Mouse (Mus musculus) lung, adult 2 months (tissue): ENCODE measurements around the gene Cbfa2t3. TPM values are rescaled to one million over a fixed set of nuclear protein-coding genes. Genes with fewer than 3 reads are reported as not detected.
A peak's percentile ranks its signal among the peaks of the same experiment; 100 is the strongest.

Experiments used
- DNase-seq: peaks from one replicate; pipeline ENCODE4 v3.0.0; 2022
- H3K4me1 ChIP-seq: fragments of 200-500 bp; 2 replicates; pipeline ENCODE4 v1.6.1; 2011; ENCODE audit warnings: low read length; ENCODE audit not compliant: control insufficient read depth, insufficient read depth
- H3K4me3 ChIP-seq: fragments of 200-500 bp; replicated peaks from 2 replicates; pipeline ENCODE3; 2011; ENCODE audit warnings: low read depth, mild to moderate bottlenecking, control low read depth, low read length; ENCODE audit errors: extremely low read depth
- CTCF ChIP-seq: fragments of 200-500 bp; IDR thresholded peaks from 2 replicates; pipeline ENCODE4 v1.5.1; 2011; ENCODE audit warnings: mild to moderate bottlenecking, low read length, control low read depth; ENCODE audit not compliant: insufficient read depth
- POLR2A ChIP-seq: fragments of 200-500 bp; IDR thresholded peaks from 2 replicates; pipeline ENCODE4 v1.6.1; 2011; ENCODE audit warnings: low read depth, mild to moderate bottlenecking, control low read depth, low read length, borderline replicate concordance; ENCODE audit errors: extremely low read depth
- whole genome bisulfite sequencing: fragments of 180-500 bp; shearing (Covaris S2); methylation state at CpG from one replicate; pipeline ENCODE4 v1.1.7; 2018; 5-methylcytosine and 5-hydroxymethylcytosine counted together
- polyA plus RNA-seq: library from polyadenylated mRNA; depleted of rRNA; stranded (reverse); fragments of >200 nt; gene quantifications from 2 replicates; pipeline ENCODE4 v1.2.3, GENCODE M21; 2012

The Cbfa2t3 gene
- polyA plus RNA-seq, 1 experiment = 40.0 TPM

DNA sequence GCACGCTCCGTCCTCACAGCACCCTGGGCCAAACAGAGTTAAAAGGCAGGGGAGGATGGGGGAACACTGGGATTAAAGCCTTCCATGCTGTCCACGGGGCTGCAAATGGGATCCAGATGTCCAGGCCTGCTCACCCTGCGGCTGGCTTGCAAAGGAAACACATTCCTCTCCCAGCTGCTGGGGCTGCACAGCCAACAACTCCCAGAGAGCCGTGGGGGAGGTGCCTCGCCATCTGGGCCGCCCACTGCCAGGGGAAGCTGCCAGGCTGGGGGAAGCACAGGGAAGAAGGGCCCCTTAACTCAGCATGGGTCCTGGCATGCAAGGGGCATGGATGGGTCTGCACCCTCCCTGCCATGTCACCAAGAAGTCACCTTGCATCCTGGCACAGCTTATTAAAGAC lies 37.8 kb downstream of the Cbfa2t3 start:
- DNase-seq = no peak
- Histone ChIP-seq H3K4me3 (no peak overlapping the region), H3K4me1 (peaks cover 60% of the 10 kb centered on the region)
- TF ChIP-seq CTCF = no peak
- TF ChIP-seq POLR2A = peak; percentile 30; the same call in 1 of the 2 replicates
- 19% methylated on average over 7 of the region's 7 CpGs for WGBS

- Histone ChIP-seq H3K4me1 (peaks cover 62% of the 10 kb centered on the region), H3K4me3 (no peak overlapping the region)
- TF ChIP-seq CTCF (peak; percentile 56), POLR2A (no peak)
- no peak for DNase-seq
- 74% methylated on average over 2 of the region's 2 CpGs for WGBS
Measured at GRCm38 (mm10) chr8:122660022-122660421, 38.9 kb downstream of the Cbfa2t3 start.

GRCm38 (mm10) chr8:122658807-122659160 lies 40.1 kb downstream of the Cbfa2t3 start:
- TF ChIP-seq POLR2A (no peak), CTCF (no peak)
- Histone ChIP-seq H3K4me3 (no peak overlapping the region), H3K4me1 (peaks cover 61% of the 10 kb centered on the region)
- no peak for DNase-seq
- WGBS = 82% methylated on average over 9 of the region's 9 CpGs

DNA sequence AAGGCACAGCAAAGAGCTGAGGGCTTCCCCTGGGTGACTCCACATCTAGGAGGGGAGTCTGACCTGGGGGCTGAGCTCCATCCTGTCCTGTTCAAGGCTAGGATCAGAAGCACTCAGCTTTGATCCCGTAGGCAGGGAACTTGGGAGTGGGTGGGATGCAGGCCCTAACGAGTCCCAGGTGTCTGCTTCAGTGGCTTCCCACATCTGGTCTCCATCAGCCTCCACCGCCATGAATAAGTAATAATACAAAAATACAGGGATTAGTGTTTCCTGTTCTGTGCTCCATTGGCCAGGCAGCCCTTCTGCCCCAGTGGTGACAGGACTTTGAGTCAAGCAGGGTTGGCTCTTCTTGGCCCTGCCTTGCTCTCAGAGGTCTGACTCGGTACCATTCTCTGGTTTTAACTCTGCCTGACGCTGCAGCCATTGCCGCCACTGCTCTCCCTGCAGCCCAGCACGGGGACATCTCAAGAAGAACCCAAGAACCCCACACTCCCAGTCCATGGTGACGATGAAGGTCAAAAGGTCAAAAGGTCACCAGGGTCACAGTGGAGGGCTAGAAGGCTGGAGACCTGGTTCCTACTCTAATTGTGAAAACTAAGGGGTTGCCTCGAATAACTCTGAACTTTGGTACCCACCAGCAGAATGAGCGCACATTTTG lies 40.6 kb downstream of the Cbfa2t3 start:
- Histone ChIP-seq H3K4me1 (peaks cover 56% of the 10 kb centered on the region), H3K4me3 (no peak overlapping the region)
- no peak for DNase-seq
- WGBS = 72% methylated on average over 10 of the region's 10 CpGs
- TF ChIP-seq POLR2A (no peak), CTCF (no peak)

DNA sequence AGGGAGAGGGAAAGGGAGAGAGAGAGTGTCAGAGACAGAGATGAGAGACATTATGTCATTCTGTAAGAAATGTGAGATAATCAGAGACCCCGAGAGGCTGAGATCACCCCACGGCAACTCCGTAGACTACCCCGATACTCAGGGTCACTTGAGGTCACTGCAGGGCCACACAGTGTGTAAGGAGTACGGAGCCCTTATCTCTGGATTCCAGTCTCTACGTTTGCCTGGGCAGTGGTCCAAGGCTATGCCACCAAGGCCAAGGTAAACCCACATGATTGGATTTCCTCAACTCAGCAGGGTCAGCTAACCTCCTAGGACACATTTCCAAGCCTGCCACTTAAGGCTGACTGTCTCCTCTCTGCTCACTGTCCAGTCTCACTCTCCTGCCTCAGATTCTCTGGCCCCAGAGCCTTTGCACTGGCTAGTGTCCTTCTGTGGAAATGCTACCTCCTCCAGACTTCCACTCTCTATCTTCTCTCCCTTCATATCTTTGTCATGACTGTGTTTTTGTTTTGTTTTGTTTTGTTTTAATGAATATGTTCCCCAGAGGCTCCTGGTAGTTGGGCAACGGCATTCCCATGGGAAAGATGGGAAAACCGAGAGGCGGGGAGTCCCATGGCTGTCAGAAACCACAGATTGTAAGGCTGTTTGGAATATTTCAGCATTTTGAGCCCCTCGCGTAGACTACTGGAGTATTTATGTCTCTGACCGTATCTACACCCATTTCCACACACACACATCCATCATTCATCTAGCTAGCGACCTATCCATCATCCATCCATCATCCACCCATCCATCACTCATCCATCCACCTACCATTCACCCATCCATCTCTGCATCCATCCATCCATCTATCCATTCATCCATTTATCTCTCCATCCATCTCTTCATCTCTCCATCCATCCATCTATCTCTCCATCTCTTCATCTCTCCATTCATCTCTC lies 42.6 kb downstream of the Cbfa2t3 start:
- WGBS = 38% methylated on average over 13 of the region's 13 CpGs
- no peak overlapping the region for H3K4me3 ChIP-seq
- TF ChIP-seq POLR2A (no peak), CTCF (no peak)
- H3K4me1 ChIP-seq = peaks cover 38% of the 10 kb centered on the region
- DNase-seq = peak; percentile 83

DNA sequence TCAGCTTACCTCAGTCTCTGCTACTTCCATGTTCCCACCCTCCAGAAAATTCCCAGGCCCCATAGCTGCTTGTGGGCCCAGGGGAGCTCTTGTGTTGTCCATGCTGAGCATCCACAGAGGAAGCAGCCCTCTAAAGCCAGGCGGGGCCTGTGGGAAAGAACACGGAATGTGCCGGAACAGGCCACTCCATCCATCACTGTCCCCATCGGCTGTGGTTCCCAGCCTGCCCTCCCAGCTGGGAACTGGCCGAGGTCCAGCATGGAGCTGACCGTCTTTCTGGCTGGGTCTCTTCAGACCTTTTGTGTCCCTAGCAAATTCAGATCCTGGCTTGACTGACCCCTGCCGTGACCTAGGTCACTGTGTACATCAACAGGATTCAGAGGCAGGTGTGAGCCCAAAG lies 44.1 kb downstream of the Cbfa2t3 start:
- H3K4me3 ChIP-seq = no peak overlapping the region
- peak; percentile 63 for DNase-seq
- TF ChIP-seq CTCF (no peak), POLR2A (no peak)
- H3K4me1 ChIP-seq = peaks cover 32% of the 10 kb centered on the region
- 21% methylated on average over 7 of the region's 7 CpGs for WGBS

GRCm38 (mm10) chr8:122652643-122653042 lies 46.3 kb downstream of the Cbfa2t3 start:
- no peak for DNase-seq
- H3K4me3 ChIP-seq = no peak overlapping the region
- TF ChIP-seq CTCF = no peak
- TF ChIP-seq POLR2A = no peak
- WGBS = 50% methylated on average over 6 of the region's 6 CpGs
- peaks cover 30% of the 10 kb centered on the region for H3K4me1 ChIP-seq

DNA sequence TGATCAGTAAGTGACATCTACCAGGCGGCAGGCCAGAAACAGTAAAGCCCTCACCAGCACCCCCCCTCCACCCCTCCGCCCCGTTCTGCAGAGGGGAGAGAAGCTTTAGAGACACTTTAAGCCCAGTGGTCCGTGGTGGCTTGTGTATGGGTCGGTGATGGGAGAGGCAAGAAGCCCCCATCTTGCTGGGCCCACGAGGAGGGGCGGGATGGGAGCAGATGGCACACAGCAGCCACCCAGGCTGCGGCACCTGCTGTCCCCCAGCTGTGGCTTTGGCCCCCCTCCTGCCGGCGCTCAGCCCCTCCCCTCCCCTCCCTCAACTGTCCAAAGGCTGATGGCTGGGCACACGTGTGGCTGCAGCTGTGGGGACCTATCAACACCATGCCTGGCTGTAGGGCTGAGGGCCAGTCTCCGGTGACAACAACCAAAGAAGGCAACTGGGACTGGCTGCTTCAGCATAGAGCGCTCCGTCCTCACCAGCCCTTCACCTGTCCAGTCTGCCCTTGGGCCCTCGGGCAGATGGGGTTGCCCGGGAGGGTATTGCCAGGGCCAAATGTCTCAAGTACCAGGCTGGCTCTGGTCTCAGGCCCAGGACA lies 47.5 kb downstream of the Cbfa2t3 start:
- TF ChIP-seq CTCF = no peak
- no peak for TF ChIP-seq POLR2A
- 65% methylated on average over 16 of the region's 16 CpGs for WGBS
- Histone ChIP-seq H3K4me3 (no peak overlapping the region), H3K4me1 (peaks cover 22% of the 10 kb centered on the region)
- DNase-seq = no peak

DNA sequence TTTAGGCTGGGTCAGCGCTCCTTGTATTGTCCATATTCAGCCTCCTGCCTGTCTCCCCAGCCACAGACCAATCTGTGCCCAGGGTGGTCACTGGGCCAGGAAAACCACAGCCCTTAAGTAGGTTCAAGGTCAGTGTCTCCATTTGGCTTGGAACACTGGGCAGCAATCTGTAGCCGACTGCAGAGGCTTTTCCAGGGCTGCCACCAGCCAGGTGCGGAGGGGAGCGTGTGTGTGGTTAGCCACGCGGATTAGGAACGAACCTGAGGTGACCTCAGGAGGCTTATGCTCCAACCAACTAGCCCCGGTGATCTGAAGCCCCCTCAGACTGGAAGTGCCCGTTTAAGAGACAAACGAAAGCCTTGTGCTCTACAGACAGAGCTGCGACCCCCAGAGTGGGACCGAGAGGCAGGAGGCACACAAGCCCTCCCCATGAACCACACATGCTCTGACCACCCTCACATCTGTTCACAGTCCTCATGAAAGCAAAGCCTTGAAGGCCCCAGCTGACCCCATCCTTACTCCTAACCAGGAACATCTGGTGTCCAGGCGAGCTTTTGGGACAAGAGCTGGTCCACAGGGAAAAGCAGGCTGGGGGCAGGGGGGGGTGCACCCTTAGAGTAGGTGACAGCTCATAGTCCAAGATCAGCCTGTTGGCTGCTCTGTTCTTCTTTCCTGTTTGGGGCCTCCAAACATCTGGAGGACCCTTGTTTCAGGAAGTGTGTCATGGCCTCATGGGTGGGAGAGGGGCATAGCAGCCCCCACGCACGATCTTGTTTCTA lies 50.5 kb downstream of the Cbfa2t3 start:
- no peak for TF ChIP-seq POLR2A
- no peak for TF ChIP-seq CTCF
- DNase-seq = no peak
- 74% methylated on average over 15 of the region's 15 CpGs for WGBS
- H3K4me1 ChIP-seq = no peaks in the 10 kb centered on the region; the same call in 1 of the 2 replicates
- no peak overlapping the region for H3K4me3 ChIP-seq
